Mouse (Mus musculus): ENCODE data around the gene Chchd4. TPM values are rescaled to one million over a fixed set of nuclear protein-coding genes. Genes with fewer than 3 reads are reported as not detected.
A peak's percentile ranks its signal among the peaks of the same experiment; 100 is the strongest.

The Chchd4 gene
- 32.8 and 44.9 TPM in 2 replicates for polyA plus RNA-seq (2016; fragmentation: Nextera tagmentation; extraction: Ambion mirVana)

GRCm38 (mm10) chr6:91472868-91473804 is at the start of gene Chchd4, which contains the start of gene Tmem43:
Gene Chchd4, minus strand, starts transcription at chr6:91473546.
Gene Tmem43, plus strand, starts transcription at chr6:91473703.
- H3K9me3 ChIP-seq (replicated peaks): no peaks in the 10 kb centered on the region
- H3K27ac ChIP-seq: peak within 1 kb of the TSS; percentile 89
- WGBS: under 1% methylated on average over 74 of the region's 74 CpGs
- peaks cover 25% of the 10 kb centered on the region for H3K4me1 ChIP-seq
- H3K36me3 ChIP-seq: peaks cover 56% of the 10 kb centered on the region
- DNase-seq (ENCODE audit: low spot score): peak; percentile 96
- H3K27me3 ChIP-seq (ENCODE audit: low read depth, poor library complexity, severe bottlenecking): no peaks in the 10 kb centered on the region
- H3K4me3 ChIP-seq: peak within 1 kb of the TSS; percentile 79

- DNase-seq (ENCODE audit: low spot score): no peak
- peaks cover 88% of the 10 kb centered on the region for H3K36me3 ChIP-seq
- H3K27ac ChIP-seq: no peak overlapping the region
- H3K4me1 ChIP-seq: no peaks in the 10 kb centered on the region
- no peaks in the 10 kb centered on the region for H3K27me3 ChIP-seq (ENCODE audit: low read depth, poor library complexity, severe bottlenecking)
- H3K9me3 ChIP-seq (replicated peaks): no peaks in the 10 kb centered on the region
- no peak overlapping the region for H3K4me3 ChIP-seq
- 94% methylated on average over 5 of the region's 5 CpGs for WGBS
Measured at GRCm38 (mm10) chr6:91522816-91523215, 49.5 kb upstream of the Chchd4 start.

GRCm38 (mm10) chr6:91518454-91519020 is 45.2 kb upstream of the Chchd4 start:
- H3K27me3 ChIP-seq (ENCODE audit: low read depth, poor library complexity, severe bottlenecking): no peaks in the 10 kb centered on the region
- no peak for DNase-seq (ENCODE audit: low spot score)
- H3K36me3 ChIP-seq: peaks cover 64% of the 10 kb centered on the region
- H3K4me3 ChIP-seq: no peak overlapping the region
- H3K4me1 ChIP-seq: peaks cover 23% of the 10 kb centered on the region
- H3K9me3 ChIP-seq (replicated peaks): no peaks in the 10 kb centered on the region
- no peak overlapping the region for H3K27ac ChIP-seq
- 90% methylated on average over 7 of the region's 7 CpGs for WGBS

- peaks cover 47% of the 10 kb centered on the region for H3K36me3 ChIP-seq
- peak; percentile 98 for DNase-seq (ENCODE audit: low spot score)
- no peaks in the 10 kb centered on the region for H3K27me3 ChIP-seq (ENCODE audit: low read depth, poor library complexity, severe bottlenecking)
- H3K27ac ChIP-seq: peak within 1 kb of the TSS; percentile 93
- peak within 1 kb of the TSS; percentile 87 for H3K4me3 ChIP-seq
- WGBS: under 1% methylated on average over 80 of the region's 80 CpGs
- no peaks in the 10 kb centered on the region for H3K9me3 ChIP-seq (replicated peaks)
- H3K4me1 ChIP-seq: peaks cover 23% of the 10 kb centered on the region
Measured at GRCm38 (mm10) chr6:91515545-91516449, 42.5 kb upstream of the Chchd4 start, which contains the start of the genes Xpc and Lsm3. Gene Xpc, minus strand, starts transcription at chr6:91515888. Gene Lsm3, plus strand, starts transcription at chr6:91515928.

GRCm38 (mm10) chr6:91514737-91515362 is 41.5 kb upstream of the Chchd4 start:
- H3K27ac ChIP-seq: peak overlapping the region; percentile 93
- H3K4me3 ChIP-seq: peak overlapping the region; percentile 87
- no peaks in the 10 kb centered on the region for H3K27me3 ChIP-seq (ENCODE audit: low read depth, poor library complexity, severe bottlenecking)
- DNase-seq (ENCODE audit: low spot score): no peak
- H3K9me3 ChIP-seq (replicated peaks): no peaks in the 10 kb centered on the region
- peaks cover 23% of the 10 kb centered on the region for H3K4me1 ChIP-seq
- H3K36me3 ChIP-seq: peaks cover 46% of the 10 kb centered on the region
- WGBS: 33% methylated on average over 10 of the region's 10 CpGs

GRCm38 (mm10) chr6:91514135-91514534 is 40.8 kb upstream of the Chchd4 start:
- peaks cover 45% of the 10 kb centered on the region for H3K36me3 ChIP-seq
- no peak overlapping the region for H3K27ac ChIP-seq
- peaks cover 23% of the 10 kb centered on the region for H3K4me1 ChIP-seq
- H3K4me3 ChIP-seq: peak overlapping the region; percentile 87; the same call in 1 of the 2 replicates
- no peak for DNase-seq (ENCODE audit: low spot score)
- H3K9me3 ChIP-seq (replicated peaks): no peaks in the 10 kb centered on the region
- H3K27me3 ChIP-seq (ENCODE audit: low read depth, poor library complexity, severe bottlenecking): no peaks in the 10 kb centered on the region

- Histone ChIP-seq H3K27ac (no peak overlapping the region), H3K9me3 (replicated peaks) (no peaks in the 10 kb centered on the region), H3K4me3 (no peak overlapping the region), H3K4me1 (peaks cover 14% of the 10 kb centered on the region), H3K27me3 (ENCODE audit: low read depth, poor library complexity, severe bottlenecking) (no peaks in the 10 kb centered on the region), H3K36me3 (peaks cover 63% of the 10 kb centered on the region)
- no peak for DNase-seq (ENCODE audit: low spot score)
- 71% methylated on average over 10 of the region's 10 CpGs for WGBS
Measured at GRCm38 (mm10) chr6:91510211-91510610, 36.9 kb upstream of the Chchd4 start.

- Histone ChIP-seq H3K4me3 (no peak overlapping the region), H3K4me1 (peaks cover 5% of the 10 kb centered on the region; the same call in 1 of the 2 replicates), H3K9me3 (replicated peaks) (no peaks in the 10 kb centered on the region), H3K27me3 (ENCODE audit: low read depth, poor library complexity, severe bottlenecking) (no peaks in the 10 kb centered on the region), H3K27ac (no peak overlapping the region), H3K36me3 (peaks cover 72% of the 10 kb centered on the region)
- peak; percentile 82 for DNase-seq (ENCODE audit: low spot score)
- WGBS: 52% methylated on average over 7 of the region's 7 CpGs
Measured at GRCm38 (mm10) chr6:91509326-91509725, 36.0 kb upstream of the Chchd4 start.

GRCm38 (mm10) chr6:91508041-91508440 is 34.7 kb upstream of the Chchd4 start:
- Histone ChIP-seq H3K4me1 (0 out of 2 replicates have a peak, but pooled peaks cover 3% of the 10 kb centered on the region), H3K27me3 (ENCODE audit: low read depth, poor library complexity, severe bottlenecking) (no peaks in the 10 kb centered on the region), H3K27ac (no peak overlapping the region), H3K9me3 (replicated peaks) (no peaks in the 10 kb centered on the region), H3K36me3 (peaks cover 84% of the 10 kb centered on the region), H3K4me3 (no peak overlapping the region)
- no peak for DNase-seq (ENCODE audit: low spot score)
- WGBS: 78% methylated on average over 3 of the region's 3 CpGs

GRCm38 (mm10) chr6:91506036-91506435 is 32.7 kb upstream of the Chchd4 start:
- H3K4me1 ChIP-seq: 0 out of 2 replicates have a peak, but pooled peaks cover 3% of the 10 kb centered on the region
- no peaks in the 10 kb centered on the region for H3K9me3 ChIP-seq (replicated peaks)
- no peak overlapping the region for H3K27ac ChIP-seq
- DNase-seq (ENCODE audit: low spot score): no peak
- WGBS: 94% methylated on average over 5 of the region's 5 CpGs
- no peak overlapping the region for H3K4me3 ChIP-seq
- H3K36me3 ChIP-seq: peaks cover 97% of the 10 kb centered on the region
- H3K27me3 ChIP-seq (ENCODE audit: low read depth, poor library complexity, severe bottlenecking): no peaks in the 10 kb centered on the region

- no peak for DNase-seq (ENCODE audit: low spot score)
- Histone ChIP-seq H3K36me3 (peaks cover 100% of the 10 kb centered on the region), H3K27me3 (ENCODE audit: low read depth, poor library complexity, severe bottlenecking) (no peaks in the 10 kb centered on the region), H3K9me3 (replicated peaks) (no peaks in the 10 kb centered on the region), H3K27ac (no peak overlapping the region), H3K4me3 (no peak overlapping the region), H3K4me1 (no peaks in the 10 kb centered on the region)
- WGBS: 88% methylated on average over 1 of the region's 1 CpGs
Measured at GRCm38 (mm10) chr6:91503302-91503701, 30.0 kb upstream of the Chchd4 start.

GRCm38 (mm10) chr6:91494526-91494925 is 21.2 kb upstream of the Chchd4 start:
- no peak overlapping the region for H3K27ac ChIP-seq
- H3K4me1 ChIP-seq: no peaks in the 10 kb centered on the region
- no peak overlapping the region for H3K4me3 ChIP-seq
- WGBS: 91% methylated on average over 8 of the region's 8 CpGs
- H3K9me3 ChIP-seq (replicated peaks): no peaks in the 10 kb centered on the region
- peaks cover 98% of the 10 kb centered on the region for H3K36me3 ChIP-seq
- H3K27me3 ChIP-seq (ENCODE audit: low read depth, poor library complexity, severe bottlenecking): no peaks in the 10 kb centered on the region
- DNase-seq (ENCODE audit: low spot score): no peak

Measured in limb, embryonic 10.5 days (tissue).